Mouse (Mus musculus) intestine, postnatal 0 days (tissue): ENCODE data around the gene Ptpn3. TPM values are rescaled to one million over a fixed set of nuclear protein-coding genes. Genes with fewer than 3 reads are reported as not detected.
A peak's percentile ranks its signal among the peaks of the same experiment; 100 is the strongest.
"Not testable (repeated sequence)": the region's sequence is repeated elsewhere in the genome, so short reads cannot be mapped to it uniquely, and the experiment has no call there.

Source experiments
- ATAC-seq: fragments of 200-750 bp; cut with Nextera tagmentation; 2 replicates; pipeline ENCODE4 v1.8.0; 2017; ENCODE audit warnings: mild to moderate bottlenecking, moderate TSS enrichment, moderate library complexity
- H3K27ac ChIP-seq: fragments of 300-500 bp; sonication (generic); 2 replicates; pipeline ENCODE4 v1.5.1; 2014; ENCODE audit warnings: mild to moderate bottlenecking, low read depth, low read length, moderate library complexity
- H3K27me3 ChIP-seq: fragments of 300-500 bp; sonication (generic); replicated peaks from 2 replicates; pipeline ENCODE4 v1.6.1; 2014; ENCODE audit warnings: low read length, mixed read lengths; ENCODE audit not compliant: control insufficient read depth, insufficient read depth
- H3K36me3 ChIP-seq: fragments of 300-500 bp; sonication (generic); 2 replicates; pipeline ENCODE4 v1.6.1; 2014; ENCODE audit warnings: mild to moderate bottlenecking, moderate library complexity; ENCODE audit not compliant: control insufficient read depth, insufficient read depth
- H3K4me1 ChIP-seq: fragments of 300-500 bp; sonication (generic); replicated peaks from 2 replicates; pipeline ENCODE4 v1.6.1; 2014; ENCODE audit warnings: antibody characterized with exemption, low read length, mixed read lengths; ENCODE audit not compliant: control insufficient read depth, insufficient read depth
- H3K4me2 ChIP-seq: fragments of 300-500 bp; sonication (generic); replicated peaks from 2 replicates; pipeline ENCODE4 v1.6.1; 2014; ENCODE audit warnings: low read depth, mild to moderate bottlenecking, moderate library complexity
- H3K4me3 ChIP-seq: fragments of 300-500 bp; sonication (generic); 2 replicates; pipeline ENCODE4 v1.5.1; 2014; ENCODE audit warnings: low read depth, low read length
- H3K9ac ChIP-seq: fragments of 300-500 bp; sonication (generic); 2 replicates; pipeline ENCODE4 v1.6.1; 2014; ENCODE audit warnings: mild to moderate bottlenecking, low read depth, low read length
- H3K9me3 ChIP-seq: fragments of 300-500 bp; sonication (generic); 2 replicates; pipeline ENCODE4 v1.6.1; 2016; ENCODE audit warnings: mixed run types; ENCODE audit not compliant: control insufficient read depth
- CTCF ChIP-seq: sonication (generic); IDR thresholded peaks from 2 replicates; pipeline ENCODE4 v1.5.1; 2016; ENCODE audit warnings: low read depth, mild to moderate bottlenecking, control low read depth, antibody characterized with exemption, moderate library complexity
- WGBS: fragments of 180-500 bp; shearing (Covaris S2); extraction: QIAGEN DNeasy Blood & Tissue Kit; methylation state at CpG from one replicate; pipeline ENCODE4 v1.1.7; 2014; 5-methylcytosine and 5-hydroxymethylcytosine counted together
- polyA plus RNA-seq: library from polyadenylated mRNA; unstranded; fragments of >200 nt; fragmentation: Nextera tagmentation; extraction: Ambion mirVana; gene quantifications from 2 replicates; pipeline ENCODE4 v1.2.1, GENCODE M21; 2015

Gene Ptpn3
- polyA plus RNA-seq, 1 experiment from 2014 or later: 8.6 TPM

DNA sequence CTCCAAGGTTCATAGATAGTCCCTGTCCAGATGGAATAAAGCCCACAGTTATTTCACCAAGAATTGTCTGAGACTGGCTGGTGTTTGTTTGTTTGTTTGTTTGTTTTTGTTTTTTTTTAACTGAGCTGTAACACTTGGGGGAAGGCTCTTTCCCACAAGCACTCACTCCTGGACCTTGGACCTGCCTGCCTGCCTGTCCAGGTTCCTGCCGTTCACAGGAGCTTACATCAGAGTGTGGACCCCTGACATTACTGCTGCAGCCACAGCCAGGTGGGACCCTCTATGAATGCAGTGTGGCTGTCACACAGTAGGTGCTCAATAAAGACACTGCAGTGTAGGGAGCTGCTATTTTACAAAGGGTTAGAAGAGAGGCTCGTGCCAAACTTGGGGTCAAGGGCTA is 89.9 kb downstream of the Ptpn3 start:
- no peak overlapping the region for H3K9ac ChIP-seq
- no peaks in the 10 kb centered on the region for H3K9me3 ChIP-seq
- no peak overlapping the region for H3K4me2 ChIP-seq
- peaks cover 15% of the 10 kb centered on the region; the same call in 1 of the 2 replicates for H3K36me3 ChIP-seq
- 37% methylated on average over 2 of the region's 2 CpGs for WGBS
- no peak overlapping the region for H3K27ac ChIP-seq
- ATAC-seq: no peak
- H3K27me3 ChIP-seq: no peaks in the 10 kb centered on the region
- no peaks in the 10 kb centered on the region for H3K4me1 ChIP-seq
- TF ChIP-seq CTCF: no peak
- no peak overlapping the region for H3K4me3 ChIP-seq

DNA sequence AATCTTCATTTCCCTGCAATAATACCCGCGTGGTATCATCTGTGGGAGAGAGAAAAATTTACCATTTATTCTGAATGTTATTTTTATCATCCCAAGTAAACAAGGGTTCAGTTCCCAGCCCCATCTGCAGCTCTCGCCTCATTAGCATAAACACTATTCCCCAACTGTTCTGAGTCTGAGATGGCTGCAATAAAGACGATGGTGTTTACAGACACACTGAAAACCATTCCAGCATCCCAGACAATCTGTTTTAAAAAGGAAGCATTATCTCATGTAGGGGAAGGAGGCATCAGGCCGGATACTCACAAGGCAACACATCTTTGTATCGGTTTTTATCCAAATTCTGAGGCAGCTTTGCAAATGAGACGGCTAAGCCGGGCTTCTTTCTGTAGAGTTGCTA is 95.7 kb downstream of the Ptpn3 start:
- peaks cover 32% of the 10 kb centered on the region; the same call in 1 of the 2 replicates for H3K36me3 ChIP-seq
- H3K27ac ChIP-seq: no peak overlapping the region
- no peaks in the 10 kb centered on the region for H3K4me1 ChIP-seq
- no peaks in the 10 kb centered on the region for H3K9me3 ChIP-seq
- no peak for TF ChIP-seq CTCF
- no peak overlapping the region for H3K4me3 ChIP-seq
- H3K27me3 ChIP-seq: no peaks in the 10 kb centered on the region
- no peak for ATAC-seq
- H3K4me2 ChIP-seq: no peak overlapping the region
- H3K9ac ChIP-seq: no peak overlapping the region
- WGBS: 69% methylated on average over 8 of the region's 8 CpGs

DNA sequence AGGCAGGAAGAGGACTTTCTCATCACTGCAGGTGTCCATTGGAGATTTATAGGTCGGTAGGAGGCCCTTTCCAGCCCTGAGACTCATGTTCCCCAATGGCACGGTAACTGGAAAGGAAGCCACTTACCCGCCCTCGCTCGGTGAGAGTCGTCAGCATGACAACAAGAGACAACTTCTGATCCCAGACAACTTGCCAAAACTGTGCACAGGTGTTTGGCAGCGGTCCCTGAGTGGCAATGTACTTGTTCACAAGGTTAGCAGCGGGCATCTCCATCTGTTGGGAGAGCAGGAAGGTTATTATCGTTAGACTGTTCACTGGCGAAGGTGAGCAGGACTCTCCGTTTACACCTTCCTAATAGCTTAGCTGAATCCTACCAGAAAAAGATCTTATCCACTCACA is 96.9 kb downstream of the Ptpn3 start:
- Histone ChIP-seq H3K4me1 (no peaks in the 10 kb centered on the region), H3K9ac (no peak overlapping the region), H3K4me3 (no peak overlapping the region), H3K36me3 (peaks cover 39% of the 10 kb centered on the region; the same call in 1 of the 2 replicates), H3K27me3 (no peaks in the 10 kb centered on the region), H3K9me3 (no peaks in the 10 kb centered on the region), H3K4me2 (no peak overlapping the region), H3K27ac (no peak overlapping the region)
- TF ChIP-seq CTCF: no peak
- no peak for ATAC-seq
- WGBS: 90% methylated on average over 11 of the region's 11 CpGs

DNA sequence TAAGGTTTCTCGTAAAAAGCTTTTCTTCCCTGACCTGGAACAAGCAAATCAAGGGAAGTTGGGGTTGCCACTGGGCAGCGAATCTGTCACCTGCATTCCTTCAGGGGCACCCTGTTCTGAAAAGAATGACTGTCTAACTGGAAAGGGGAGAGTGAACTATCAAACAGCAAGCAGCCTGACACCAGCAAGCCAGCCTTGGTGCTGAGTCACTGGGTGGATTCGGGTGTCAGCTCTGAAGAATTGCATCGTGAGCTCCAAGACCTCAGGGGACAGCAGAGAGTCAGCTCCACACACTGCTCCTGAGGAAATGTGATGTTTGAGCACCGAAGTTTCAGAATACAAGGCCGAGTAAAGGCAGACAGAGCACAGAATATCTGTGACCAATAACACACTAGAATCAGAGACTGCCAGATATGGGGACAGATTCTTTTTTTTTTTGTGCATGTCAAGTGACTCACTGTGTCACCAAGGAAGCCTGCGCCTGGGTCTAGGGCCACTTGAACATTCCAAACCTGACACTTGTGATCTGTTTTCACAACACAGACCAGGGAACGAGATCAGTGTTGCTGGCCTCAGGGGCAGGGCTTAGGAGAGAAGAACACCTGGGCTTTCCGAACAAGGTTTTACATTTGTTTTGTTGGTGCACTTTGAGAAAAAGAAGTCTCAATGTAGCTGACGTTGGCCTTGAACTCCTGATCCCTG is 98.8 kb downstream of the Ptpn3 start:
- no peaks in the 10 kb centered on the region for H3K4me1 ChIP-seq
- H3K9me3 ChIP-seq: no peaks in the 10 kb centered on the region
- H3K4me3 ChIP-seq: no peak overlapping the region
- TF ChIP-seq CTCF: peak; percentile 30; the same call in 1 of the 2 replicates
- H3K36me3 ChIP-seq: peaks cover 43% of the 10 kb centered on the region
- no peaks in the 10 kb centered on the region for H3K27me3 ChIP-seq
- H3K27ac ChIP-seq: no peak overlapping the region; the same call in 1 of the 2 replicates
- H3K9ac ChIP-seq: no peak overlapping the region
- ATAC-seq: no peak
- WGBS: 52% methylated on average over 10 of the region's 10 CpGs
- no peak overlapping the region for H3K4me2 ChIP-seq

DNA sequence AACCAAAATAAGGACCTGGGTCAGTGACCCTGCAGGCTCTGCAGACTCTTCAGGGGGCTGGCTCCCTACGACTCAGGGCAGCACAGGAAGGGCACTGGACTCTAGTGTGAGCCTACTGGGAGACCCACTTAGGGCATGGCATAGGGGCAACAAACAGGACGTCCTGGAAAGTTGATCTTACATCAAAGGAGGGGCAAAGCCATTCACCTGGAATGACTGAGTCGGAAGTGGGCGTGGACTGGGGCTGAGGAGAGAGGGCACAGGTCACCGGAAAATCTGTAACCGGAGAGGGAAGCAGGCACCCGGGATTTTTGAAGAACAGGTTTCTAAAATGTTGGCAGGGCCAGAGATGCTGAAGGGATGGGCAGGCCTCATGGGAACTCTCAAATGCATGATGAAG is 99.5 kb downstream of the Ptpn3 start:
- no peak for TF ChIP-seq CTCF
- 43% methylated on average over 7 of the region's 7 CpGs for WGBS
- H3K4me2 ChIP-seq: no peak overlapping the region
- H3K27ac ChIP-seq: no peak overlapping the region
- H3K9ac ChIP-seq: no peak overlapping the region
- H3K4me3 ChIP-seq: no peak overlapping the region
- peaks cover 49% of the 10 kb centered on the region for H3K36me3 ChIP-seq
- H3K9me3 ChIP-seq: no peaks in the 10 kb centered on the region
- ATAC-seq: no peak
- H3K4me1 ChIP-seq: no peaks in the 10 kb centered on the region
- H3K27me3 ChIP-seq: no peaks in the 10 kb centered on the region

DNA sequence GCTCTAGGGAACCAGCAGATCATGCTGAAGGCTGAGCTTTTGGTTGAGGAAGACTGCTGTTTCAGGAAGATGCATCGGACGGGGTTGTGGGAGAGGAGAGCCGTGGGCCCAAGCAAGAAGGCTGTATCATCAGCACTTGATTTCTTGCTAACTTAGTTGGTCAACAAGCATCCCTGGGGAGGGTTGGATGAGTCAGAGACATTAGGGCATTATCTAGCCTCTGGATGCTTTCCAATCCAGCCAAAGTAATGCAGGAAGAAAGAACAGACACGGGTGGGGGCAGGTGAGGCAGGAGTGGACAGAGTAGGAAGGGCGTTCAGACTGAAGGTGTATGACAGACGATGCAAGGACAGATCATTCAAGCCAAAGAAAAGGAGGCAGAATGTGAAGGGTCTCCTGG is 101.0 kb downstream of the Ptpn3 start:
- no peaks in the 10 kb centered on the region for H3K27me3 ChIP-seq
- H3K4me2 ChIP-seq: no peak overlapping the region
- no peak overlapping the region for H3K4me3 ChIP-seq
- TF ChIP-seq CTCF: no peak
- 92% methylated on average over 6 of the region's 6 CpGs for WGBS
- no peak overlapping the region for H3K9ac ChIP-seq
- peaks cover 62% of the 10 kb centered on the region for H3K36me3 ChIP-seq
- ATAC-seq: no peak
- H3K27ac ChIP-seq: no peak overlapping the region
- no peaks in the 10 kb centered on the region for H3K9me3 ChIP-seq
- no peaks in the 10 kb centered on the region for H3K4me1 ChIP-seq

DNA sequence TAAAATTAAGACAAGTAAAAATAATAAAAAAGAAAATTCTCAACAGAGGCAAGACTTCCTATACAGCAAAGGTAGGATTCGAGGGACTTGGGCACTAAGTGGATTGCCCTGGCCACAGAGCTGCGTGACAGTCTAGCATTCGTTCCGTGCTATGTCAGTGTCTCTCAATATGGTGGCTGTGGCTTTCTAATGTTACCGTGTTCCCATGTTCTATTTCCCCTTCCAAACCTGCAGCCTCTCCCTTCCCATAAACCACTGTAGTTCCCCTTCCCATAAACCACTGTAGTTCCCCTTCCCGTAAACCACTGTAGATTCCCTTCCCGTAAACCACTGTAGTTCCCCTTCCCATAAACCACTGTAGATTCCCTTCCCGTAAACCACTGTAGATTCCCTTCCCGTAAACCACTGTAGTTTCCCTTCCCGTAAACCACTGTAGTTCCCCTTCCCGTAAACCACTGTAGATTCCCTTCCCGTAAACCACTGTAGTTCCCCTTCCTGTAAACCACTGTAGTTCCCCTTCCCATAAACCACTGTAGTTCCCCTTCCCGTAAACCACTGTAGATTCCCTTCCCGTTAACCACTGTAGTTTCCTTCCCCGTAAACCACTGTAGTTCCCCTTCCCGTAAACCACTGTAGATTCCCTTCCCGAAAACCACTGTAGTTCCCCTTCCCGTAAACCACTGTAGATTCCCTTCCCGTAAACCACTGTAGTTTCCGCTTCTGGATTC is 102.8 kb downstream of the Ptpn3 start:
- H3K4me2 ChIP-seq, H3K27me3 ChIP-seq, H3K9me3 ChIP-seq, H3K4me3 ChIP-seq, H3K4me1 ChIP-seq, ATAC-seq, H3K9ac ChIP-seq, H3K27ac ChIP-seq: not testable (repeated sequence)
- peaks cover 57% of the 10 kb centered on the region for H3K36me3 ChIP-seq
- WGBS: 96% methylated on average over 20 of the region's 20 CpGs
